Mouse (Mus musculus) intestine, postnatal 0 days (tissue): ENCODE measurements at regions not wholly inside any gene's neighbourhood (a gene's known extent, or its start where the extent isn't known, plus 50 kb on each side); places are given as distances from the start of the nearest gene placed in this dataset.

Experiments used
- ATAC-seq: fragments of 200-750 bp; cut with Nextera tagmentation; 2 replicates; pipeline ENCODE4 v1.8.0; 2017; ENCODE audit warnings: mild to moderate bottlenecking, moderate TSS enrichment, moderate library complexity
- H3K27ac ChIP-seq: fragments of 300-500 bp; sonication (generic); 2 replicates; pipeline ENCODE4 v1.5.1; 2014; ENCODE audit warnings: mild to moderate bottlenecking, low read depth, low read length, moderate library complexity
- H3K27me3 ChIP-seq: fragments of 300-500 bp; sonication (generic); replicated peaks from 2 replicates; pipeline ENCODE4 v1.6.1; 2014; ENCODE audit warnings: low read length, mixed read lengths; ENCODE audit not compliant: control insufficient read depth, insufficient read depth
- H3K36me3 ChIP-seq: fragments of 300-500 bp; sonication (generic); 2 replicates; pipeline ENCODE4 v1.6.1; 2014; ENCODE audit warnings: mild to moderate bottlenecking, moderate library complexity; ENCODE audit not compliant: control insufficient read depth, insufficient read depth
- H3K4me1 ChIP-seq: fragments of 300-500 bp; sonication (generic); replicated peaks from 2 replicates; pipeline ENCODE4 v1.6.1; 2014; ENCODE audit warnings: antibody characterized with exemption, low read length, mixed read lengths; ENCODE audit not compliant: control insufficient read depth, insufficient read depth
- H3K4me2 ChIP-seq: fragments of 300-500 bp; sonication (generic); replicated peaks from 2 replicates; pipeline ENCODE4 v1.6.1; 2014; ENCODE audit warnings: low read depth, mild to moderate bottlenecking, moderate library complexity
- H3K4me3 ChIP-seq: fragments of 300-500 bp; sonication (generic); 2 replicates; pipeline ENCODE4 v1.5.1; 2014; ENCODE audit warnings: low read depth, low read length
- H3K9ac ChIP-seq: fragments of 300-500 bp; sonication (generic); 2 replicates; pipeline ENCODE4 v1.6.1; 2014; ENCODE audit warnings: mild to moderate bottlenecking, low read depth, low read length
- H3K9me3 ChIP-seq: fragments of 300-500 bp; sonication (generic); 2 replicates; pipeline ENCODE4 v1.6.1; 2016; ENCODE audit warnings: mixed run types; ENCODE audit not compliant: control insufficient read depth
- CTCF ChIP-seq: sonication (generic); IDR thresholded peaks from 2 replicates; pipeline ENCODE4 v1.5.1; 2016; ENCODE audit warnings: low read depth, mild to moderate bottlenecking, control low read depth, antibody characterized with exemption, moderate library complexity
- WGBS: fragments of 180-500 bp; shearing (Covaris S2); extraction: QIAGEN DNeasy Blood & Tissue Kit; methylation state at CpG from one replicate; pipeline ENCODE4 v1.1.7; 2014; 5-methylcytosine and 5-hydroxymethylcytosine counted together

- H3K9ac ChIP-seq = no peak overlapping the region
- no peak overlapping the region for H3K27ac ChIP-seq
- H3K4me2 ChIP-seq = no peak overlapping the region
- no peaks in the 10 kb centered on the region for H3K4me1 ChIP-seq
- WGBS = 44% methylated on average over 4 of the region's 4 CpGs
- ATAC-seq = peak; percentile 61; the same call in 1 of the 2 replicates
- TF ChIP-seq CTCF = no peak
- H3K9me3 ChIP-seq = no peaks in the 10 kb centered on the region
- H3K4me3 ChIP-seq = no peak overlapping the region
- H3K27me3 ChIP-seq = no peaks in the 10 kb centered on the region
- H3K36me3 ChIP-seq = no peaks in the 10 kb centered on the region
Observed at GRCm38 (mm10) chr1:31895169-31895568, 277.3 kb upstream of the Khdrbs2 start.

- H3K27me3 ChIP-seq = no peaks in the 10 kb centered on the region
- no peaks in the 10 kb centered on the region for H3K36me3 ChIP-seq
- WGBS = 87% methylated on average over 2 of the region's 2 CpGs
- no peak overlapping the region for H3K27ac ChIP-seq
- no peaks in the 10 kb centered on the region for H3K9me3 ChIP-seq
- no peak overlapping the region for H3K4me3 ChIP-seq
- no peak for TF ChIP-seq CTCF
- no peak overlapping the region for H3K4me2 ChIP-seq
- no peak for ATAC-seq
- no peaks in the 10 kb centered on the region for H3K4me1 ChIP-seq
- no peak overlapping the region for H3K9ac ChIP-seq
Observed at GRCm38 (mm10) chr1:31932061-31932460, 240.5 kb upstream of the Khdrbs2 start.
